Mouse (Mus musculus) MEL-GATA-1-ER (cell line): ENCODE data around the gene Olfr1278.
"Not testable (repeated sequence)": the region's sequence is repeated elsewhere in the genome, so short reads cannot be mapped to it uniquely, and the experiment has no call there.

Experiments used
- DNase-seq: peaks from one replicate; pipeline ENCODE4 v3.0.0-alpha.2; 2012; ENCODE audit warnings: low read depth; ENCODE audit errors: extremely low read depth

Gene Olfr1278

GRCm38 (mm10) chr2:111289836-111290235, at the start of gene Olfr1278:
Gene Olfr1278, plus strand, starts transcription at chr2:111290136.
- DNase-seq, result no peak

DNA sequence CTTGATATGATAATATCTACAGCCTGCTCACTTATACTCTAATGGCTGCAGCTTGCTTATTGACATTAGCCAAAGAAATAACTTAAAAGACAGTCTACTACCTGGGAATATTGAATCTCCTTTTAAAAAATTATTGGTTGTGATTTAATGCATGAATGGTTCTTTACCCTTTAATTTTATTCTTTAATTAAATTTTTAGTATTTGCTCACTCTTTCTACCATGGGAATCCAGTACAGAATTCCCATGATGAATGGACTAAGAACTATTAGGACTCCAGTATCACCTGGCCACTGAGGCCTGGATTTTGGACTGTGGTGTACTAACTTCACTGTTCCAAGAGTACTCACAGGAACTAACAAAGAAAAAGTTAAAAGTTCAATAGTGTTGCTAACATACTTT, 35.7 kb upstream of the Olfr1278 start, which contains the start of gene Olfr1276:
Gene Olfr1276 (plus strand): TSS at position 301 of the 400 bp plus-strand sequence.
- no peak for DNase-seq

- DNase-seq, result no peak
These were observed 15.9 kb upstream of the Olfr1278 start, which contains the start of gene Olfr1277 for GRCm38 (mm10) chr2:111274006-111274405. Gene Olfr1277, minus strand, starts transcription at chr2:111274106.

GRCm38 (mm10) chr2:111298541-111298940, 8.6 kb downstream of the Olfr1278 start:
- no peak for DNase-seq

- no peak for DNase-seq
These were observed 10.4 kb downstream of the Olfr1278 start, which contains the start of gene Olfr1279 for GRCm38 (mm10) chr2:111300374-111300773. Gene Olfr1279, plus strand, starts transcription at chr2:111300635.

DNA sequence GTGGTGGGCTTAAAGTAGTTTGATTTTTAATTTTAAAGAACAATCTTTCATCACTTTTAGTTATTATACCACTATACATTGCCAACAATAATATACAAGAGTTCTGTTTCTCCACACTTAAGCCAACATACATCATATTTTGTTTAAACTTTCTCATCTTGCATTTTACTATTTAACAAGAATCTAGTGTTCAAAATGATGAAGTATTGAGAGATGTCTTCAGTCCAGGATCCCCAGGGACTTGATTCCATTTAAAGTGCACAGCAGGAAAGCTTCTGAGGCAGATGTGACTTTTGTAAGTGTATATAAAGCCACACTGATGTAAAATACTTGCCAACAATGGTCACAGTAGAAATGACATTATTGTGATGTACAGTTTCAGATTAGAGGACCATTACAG, 23.8 kb downstream of the Olfr1278 start, which contains the start of gene Olfr1280:
Gene Olfr1280 (plus strand): TSS at position 301 of the 400 bp plus-strand sequence.
- DNase-seq, result no peak

GRCm38 (mm10) chr2:111326220-111326619, 36.3 kb downstream of the Olfr1278 start, which contains the start of gene Olfr1281:
Gene Olfr1281, plus strand, starts transcription at chr2:111326520.
- DNase-seq, result no peak

DNA sequence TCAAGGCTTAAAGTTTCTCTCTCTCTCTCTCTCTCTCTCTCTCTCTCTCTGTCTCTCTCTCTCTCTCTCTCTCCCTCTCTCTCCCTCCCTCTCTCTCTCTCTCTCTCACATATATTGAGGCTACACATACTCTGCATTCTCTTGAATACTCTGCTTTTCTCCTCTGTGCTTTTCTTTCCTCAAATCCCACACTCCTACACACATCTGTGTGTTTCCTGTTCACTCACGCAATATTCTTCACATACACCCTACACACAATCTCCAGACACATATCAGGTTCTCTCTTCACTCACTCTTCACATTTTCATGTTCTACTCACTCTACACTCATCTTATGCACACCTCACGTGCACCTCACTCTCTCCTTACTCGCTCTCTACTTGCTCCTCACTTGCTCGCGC, 43.8 kb downstream of the Olfr1278 start:
- not testable (repeated sequence) for DNase-seq

GRCm38 (mm10) chr2:111335976-111336375, 46.0 kb downstream of the Olfr1278 start, which contains the start of gene Olfr1282:
Gene Olfr1282, minus strand, starts transcription at chr2:111336076.
- DNase-seq, result no peak
